Mouse (Mus musculus) left cerebral cortex, adult 8-10 months (tissue): ENCODE results near the gene Cntn4. TPM values are rescaled to one million over a fixed set of nuclear protein-coding genes. Genes with fewer than 3 reads are reported as not detected.

Experiments
- DNase-seq, 2 experiments: peaks; one replicate each; pipeline ENCODE4 v3.0.0; 2022; ENCODE audit warnings: low spot score in 2 of 2
- total RNA-seq, 4 experiments: library from RNA; stranded (reverse); gene quantifications; 2 replicates each; pipeline ENCODE4 v1.2.4; 2022

Cntn4 gene
- total RNA-seq: 10 to 100 TPM; 54.4 to 64.7 (median 60.9) TPM

DNA sequence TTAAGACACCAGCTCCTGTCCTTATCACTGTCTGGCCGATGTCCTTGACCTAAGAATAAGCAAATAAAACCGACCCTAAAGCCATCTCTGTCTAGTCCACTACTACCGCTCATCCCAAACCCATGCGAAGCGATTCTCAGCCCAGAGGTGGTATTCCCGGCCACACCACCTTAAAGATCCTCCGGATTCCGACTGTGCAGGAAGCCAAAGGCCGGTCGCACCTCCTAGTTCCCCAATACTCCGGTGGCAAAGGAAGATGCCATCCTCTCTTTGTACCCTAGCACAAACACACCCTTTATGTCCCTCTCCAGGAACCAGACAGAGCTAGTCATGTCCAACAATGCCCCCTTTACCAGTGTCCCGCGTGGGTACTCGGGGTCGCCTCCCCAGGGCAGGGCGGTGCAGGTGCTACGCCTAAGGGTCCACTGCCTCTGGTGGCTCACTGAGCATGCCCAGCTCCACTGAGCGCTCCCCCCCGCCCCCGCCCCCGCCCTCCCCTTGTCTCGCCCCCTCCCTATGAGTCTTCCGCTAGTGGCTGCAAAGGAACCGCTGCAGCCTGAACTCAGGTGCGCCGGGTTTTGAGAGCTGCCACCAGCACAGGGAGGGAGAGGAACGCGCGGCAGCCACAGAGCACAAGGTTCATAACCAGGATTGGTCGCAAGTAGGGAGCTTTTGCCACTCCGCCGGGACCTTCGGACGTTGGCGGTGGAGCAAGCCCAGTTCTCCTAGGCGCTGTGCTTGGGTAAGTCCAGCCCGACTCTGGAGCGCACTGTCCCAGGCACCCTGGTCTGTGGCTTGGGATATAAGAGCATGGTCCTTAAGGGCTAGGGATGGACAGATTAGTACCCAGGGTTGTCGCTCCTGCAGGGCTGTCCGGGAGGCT lies at the start of gene Cntn4:
Cntn4 (plus strand) TSS at position 512 of the 883 bp plus-strand sequence.
- DNase-seq: peak; percentile 54 to 65

GRCm38 (mm10) chr6:105674276-105674675 lies 3.2 kb upstream of the Cntn4 start:
- DNase-seq: no peak

GRCm38 (mm10) chr6:105675099-105675498 lies 2.4 kb upstream of the Cntn4 start:
- peak; percentile 18 to 39 for DNase-seq

DNA sequence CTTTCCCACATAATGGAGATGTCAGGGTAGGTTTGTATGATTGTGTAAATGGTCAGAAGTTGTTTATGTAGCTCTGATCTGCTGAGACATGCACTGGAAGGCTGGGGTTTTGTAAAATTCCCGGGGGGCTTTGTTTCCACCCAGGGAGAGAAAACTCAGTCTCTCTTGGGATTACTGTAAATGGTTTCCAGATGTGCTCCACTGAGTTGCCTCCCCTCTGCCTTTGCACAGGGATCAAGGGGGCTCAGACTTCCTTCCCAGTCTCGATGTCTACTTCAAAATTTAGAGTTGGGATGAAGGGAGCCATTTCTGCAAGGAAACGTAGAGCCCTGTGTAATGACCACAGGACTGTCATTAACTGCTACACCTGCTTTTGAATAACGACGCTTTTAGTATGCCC lies 823 bp upstream of the Cntn4 start:
- DNase-seq: no peak

GRCm38 (mm10) chr6:105678778-105679177 lies 1.3 kb downstream of the Cntn4 start:
- peak in 1 of 2 experiments; percentile 11 for DNase-seq

- DNase-seq: no peak
Observed at GRCm38 (mm10) chr6:105681496-105681895, 4.0 kb downstream of the Cntn4 start.

DNA sequence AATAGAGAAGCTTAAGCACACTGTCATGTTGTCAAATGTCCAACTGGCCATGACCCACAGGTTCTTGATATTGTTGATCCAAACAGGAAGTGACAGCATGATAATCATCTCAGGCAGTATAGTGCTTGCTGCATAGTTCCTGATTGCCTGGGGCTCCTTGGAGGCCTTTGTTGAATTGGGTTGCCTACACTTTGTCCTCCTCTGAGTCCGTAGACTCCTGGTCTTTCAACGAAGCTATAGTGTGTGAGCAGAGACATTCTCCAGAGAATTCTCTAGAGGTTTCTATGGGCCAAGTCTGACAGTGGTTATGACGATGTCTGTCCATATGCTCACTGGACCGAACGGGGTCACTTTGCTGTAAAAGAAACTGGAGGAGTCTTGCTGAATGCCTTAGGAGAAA lies 5.8 kb downstream of the Cntn4 start:
- no peak for DNase-seq

GRCm38 (mm10) chr6:105684123-105684522 lies 6.7 kb downstream of the Cntn4 start:
- no peak for DNase-seq

- DNase-seq: no peak
Observed at GRCm38 (mm10) chr6:105688195-105688594, 10.7 kb downstream of the Cntn4 start.

- DNase-seq: no peak
Observed at GRCm38 (mm10) chr6:105742026-105742425, 64.6 kb downstream of the Cntn4 start.

- peak in 1 of 2 experiments; percentile 50 for DNase-seq
Observed at GRCm38 (mm10) chr6:105780616-105781015, 103.2 kb downstream of the Cntn4 start.

GRCm38 (mm10) chr6:105788462-105788861 lies 111.0 kb downstream of the Cntn4 start:
- no peak for DNase-seq

DNA sequence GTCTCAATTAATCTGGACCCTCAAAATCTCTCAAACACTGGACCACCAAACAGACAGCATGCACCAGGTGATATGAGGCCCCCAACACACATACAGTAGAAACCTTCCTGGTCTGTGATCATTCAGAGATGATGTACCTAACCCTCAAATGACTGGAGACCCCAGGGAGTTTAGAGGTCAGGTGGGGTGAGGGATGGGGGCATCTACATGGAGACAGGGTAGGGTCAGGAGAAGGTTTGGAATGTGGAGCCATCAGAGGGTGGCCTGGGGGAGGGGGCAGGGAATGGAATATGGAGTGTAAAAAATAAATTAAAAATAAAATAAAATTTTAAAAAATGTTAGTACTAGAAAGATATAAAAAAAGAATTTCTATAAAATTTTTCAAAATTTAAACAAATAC lies 157.6 kb downstream of the Cntn4 start:
- DNase-seq: no peak

- peak in 1 of 2 experiments; percentile 41 for DNase-seq
Observed at GRCm38 (mm10) chr6:105847296-105847695, 169.8 kb downstream of the Cntn4 start.

DNA sequence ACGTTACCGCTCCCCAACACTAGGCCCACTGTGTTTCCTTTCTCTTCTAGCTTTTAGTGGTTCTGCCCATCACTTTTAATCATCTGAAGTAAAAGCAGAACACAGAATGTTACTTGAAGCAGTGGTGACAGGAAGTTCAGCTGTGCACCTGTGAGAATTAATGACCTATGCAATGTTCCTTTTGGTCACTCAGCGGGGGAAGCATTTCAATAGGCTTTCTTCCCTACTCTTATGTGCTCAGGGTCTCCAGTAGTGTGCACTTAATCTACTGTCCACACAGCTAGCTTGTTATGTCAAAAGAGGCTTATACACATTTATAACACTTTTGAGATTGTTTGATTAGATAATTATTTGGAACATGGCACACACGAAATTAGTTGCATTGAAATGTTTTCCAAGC lies 215.4 kb downstream of the Cntn4 start:
- DNase-seq: no peak

DNA sequence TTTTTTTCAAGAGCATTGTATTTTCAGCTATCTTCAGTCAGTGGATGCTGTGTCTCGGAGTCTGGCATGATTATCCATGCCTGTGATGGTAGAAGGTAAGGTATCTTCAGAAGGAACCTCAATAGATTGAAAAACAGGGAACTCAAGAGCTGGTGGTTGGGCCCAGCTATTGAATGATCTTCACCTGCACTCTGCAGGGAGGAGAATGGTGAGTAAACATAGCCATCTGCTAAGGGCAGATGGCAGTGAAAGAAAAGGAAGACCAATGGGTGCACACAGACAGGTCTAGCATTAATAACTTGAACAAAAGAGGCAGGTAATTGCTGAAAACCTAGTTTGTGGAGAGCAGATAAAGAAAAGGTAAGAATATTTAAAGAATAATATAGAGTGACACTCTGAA lies 261.0 kb downstream of the Cntn4 start:
- no peak for DNase-seq

DNA sequence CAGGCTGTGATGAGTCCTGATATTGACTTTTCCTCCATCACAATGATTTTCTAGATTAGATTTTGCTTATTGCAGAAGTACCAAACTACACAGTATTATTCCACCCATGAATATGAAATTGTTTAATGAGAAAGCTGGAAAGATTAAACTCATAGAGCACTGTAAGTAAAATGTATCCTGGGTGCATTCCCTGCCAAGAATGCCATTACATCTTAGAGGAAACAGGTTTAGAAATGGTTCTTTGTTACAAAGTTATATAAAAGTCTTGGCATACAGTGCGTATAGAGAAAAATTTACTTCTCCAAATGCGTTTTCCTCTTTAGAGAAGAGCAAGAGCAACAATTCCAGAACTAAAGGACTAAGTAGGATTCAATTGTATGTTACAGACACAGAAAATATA lies 261.8 kb downstream of the Cntn4 start:
- DNase-seq: no peak

DNA sequence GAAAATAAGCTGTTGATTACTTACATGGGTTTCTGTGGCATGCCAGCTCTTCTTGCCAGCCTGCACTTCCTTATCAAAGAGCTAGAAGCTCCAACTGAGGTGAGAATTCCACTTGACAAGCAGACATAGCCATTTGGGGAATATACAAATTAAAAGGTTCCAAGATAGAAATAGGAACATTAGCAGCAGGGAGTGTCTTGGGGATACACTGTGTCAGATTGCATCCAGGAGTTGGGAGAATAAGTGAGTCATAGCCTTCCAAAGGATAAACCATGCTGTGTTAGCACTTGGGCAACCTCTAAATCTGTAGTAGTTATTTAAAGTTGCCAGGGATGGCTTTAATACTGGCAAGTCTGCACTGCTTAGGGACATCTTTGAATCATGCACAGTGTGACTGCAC lies 263.1 kb downstream of the Cntn4 start:
- peak in 1 of 2 experiments; percentile 43 for DNase-seq

DNA sequence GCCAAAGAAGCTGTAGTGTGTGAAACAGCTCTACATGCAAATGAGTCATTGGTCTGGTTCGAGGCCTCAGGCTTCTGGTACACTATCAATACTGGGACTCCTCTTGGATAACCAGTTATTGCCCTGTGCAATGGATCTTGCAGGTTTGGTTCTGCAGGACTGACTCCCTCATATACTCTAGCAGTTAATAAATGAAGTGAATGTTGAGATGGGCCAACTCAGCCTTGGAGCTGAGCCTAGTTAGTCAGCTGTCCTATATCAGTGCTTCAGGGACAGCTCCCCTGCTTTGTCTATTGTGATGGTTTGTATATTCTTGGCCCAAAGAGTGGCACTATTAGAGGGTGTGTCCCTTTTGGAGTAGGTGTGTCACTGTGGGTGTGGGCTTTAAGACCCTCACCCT lies 314.0 kb downstream of the Cntn4 start:
- no peak for DNase-seq

DNA sequence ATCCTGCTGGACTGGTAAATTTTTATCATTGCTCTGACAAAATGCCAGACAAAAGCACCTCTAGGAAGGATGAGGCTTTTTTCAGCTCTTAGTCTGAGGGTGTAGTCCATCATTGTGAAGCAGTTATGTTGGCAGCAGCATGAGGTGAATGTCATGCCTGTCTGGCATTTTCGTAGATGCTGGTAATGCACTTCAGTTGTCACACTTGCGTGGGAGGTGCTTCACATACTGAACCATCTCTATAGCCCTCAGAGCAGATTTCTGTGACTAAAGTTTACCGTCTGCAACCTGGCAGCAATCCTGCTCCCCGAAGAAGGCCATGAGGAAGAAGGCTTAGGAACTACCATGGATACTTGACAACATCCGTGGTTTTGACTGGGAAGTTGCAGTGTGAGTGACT lies 335.6 kb downstream of the Cntn4 start:
- DNase-seq: peak in 1 of 2 experiments; percentile 22

- DNase-seq: no peak
Observed at GRCm38 (mm10) chr6:106015126-106015525, 337.7 kb downstream of the Cntn4 start.

DNA sequence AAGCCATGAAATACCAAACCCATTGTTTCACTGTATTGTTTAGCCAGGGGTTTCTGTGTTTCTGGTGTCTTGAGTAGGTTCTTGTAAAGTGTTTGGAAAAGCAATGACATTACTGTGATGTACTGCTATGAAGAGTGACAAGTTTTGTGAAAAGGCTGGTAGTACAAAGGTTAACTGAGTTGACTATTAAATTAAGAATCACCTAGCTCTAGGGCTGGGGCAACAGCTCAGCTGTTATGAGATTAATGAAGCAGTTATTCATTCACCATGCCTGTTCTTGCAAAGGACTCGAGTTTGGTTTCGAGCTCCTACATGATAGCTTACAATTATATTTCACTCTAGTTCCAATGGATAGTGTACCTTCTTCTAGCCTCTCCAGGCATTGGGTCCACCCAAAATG lies 371.4 kb downstream of the Cntn4 start:
- no peak for DNase-seq

DNA sequence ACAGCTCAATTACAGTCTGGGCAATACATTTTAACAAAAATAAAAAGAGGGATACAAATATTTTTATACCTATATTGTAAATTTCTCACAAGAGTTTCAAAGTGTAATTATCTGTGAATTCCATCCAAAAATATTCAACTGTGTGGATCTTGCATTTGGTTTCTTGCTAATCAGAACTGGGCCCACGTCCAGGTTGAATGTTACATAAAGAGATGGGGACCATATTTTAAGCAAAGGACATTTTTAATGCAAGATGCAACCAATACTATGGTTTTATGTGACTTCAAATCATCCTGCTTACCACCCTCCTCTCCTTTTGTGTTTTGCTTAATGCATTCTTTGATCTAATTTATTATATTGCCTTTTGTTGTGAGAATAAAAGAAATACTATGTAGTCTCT lies 378.7 kb downstream of the Cntn4 start:
- DNase-seq: peak in 1 of 2 experiments; percentile 11
